Mouse (Mus musculus): Measurements from ENCODE around the gene Hist2h2ab. TPM values are rescaled to one million over a fixed set of nuclear protein-coding genes. Genes with fewer than 3 reads are reported as not detected.

Gene Hist2h2ab
- total RNA-seq, 2 experiments from 2014 or later = 5.7 to 113 TPM

- ATAC-seq (replicated peaks; ENCODE audit: poor library complexity) = no peak
These were observed 17.2 kb downstream of the Hist2h2ab start for GRCm38 (mm10) chr3:96236834-96237334.

- no peak for ATAC-seq (replicated peaks; ENCODE audit: poor library complexity)
These were observed 17.8 kb downstream of the Hist2h2ab start for GRCm38 (mm10) chr3:96237335-96237903.

- ATAC-seq (replicated peaks; ENCODE audit: poor library complexity) = 0 out of 2 replicates have a peak, but pooled peaks have one; percentile 2
These were observed 18.3 kb downstream of the Hist2h2ab start for GRCm38 (mm10) chr3:96237904-96238511.

- ATAC-seq (replicated peaks; ENCODE audit: poor library complexity) = peak; percentile 62
These were observed 19.5 kb downstream of the Hist2h2ab start, which contains the start of gene Hist2h3c2 for GRCm38 (mm10) chr3:96238954-96239793. Gene Hist2h3c2 (minus strand): TSS chr3:96239127.

- peak; percentile 56 for ATAC-seq (replicated peaks; ENCODE audit: poor library complexity)
These were observed 20.5 kb downstream of the Hist2h2ab start, which contains the start of gene Hist2h2aa2 for GRCm38 (mm10) chr3:96239949-96240798. Gene Hist2h2aa2 (minus strand): TSS chr3:96240276.

- no peak for ATAC-seq (replicated peaks; ENCODE audit: poor library complexity)
These were observed 21.1 kb downstream of the Hist2h2ab start for GRCm38 (mm10) chr3:96240799-96241197.

- no peak for ATAC-seq (replicated peaks; ENCODE audit: poor library complexity)
These were observed 24.4 kb downstream of the Hist2h2ab start for GRCm38 (mm10) chr3:96243921-96244572.

- peak; percentile 62 for ATAC-seq (replicated peaks; ENCODE audit: poor library complexity)
These were observed 25.6 kb downstream of the Hist2h2ab start, which contains the start of gene Hist2h2aa1 for GRCm38 (mm10) chr3:96245003-96245886. Gene Hist2h2aa1 (plus strand): TSS chr3:96245497.

GRCm38 (mm10) chr3:96246018-96246417 lies 26.4 kb downstream of the Hist2h2ab start:
- peak; percentile 51 for ATAC-seq (replicated peaks; ENCODE audit: poor library complexity)

GRCm38 (mm10) chr3:96246427-96246856 lies 26.8 kb downstream of the Hist2h2ab start, which contains the start of gene Hist2h3c1:
Gene Hist2h3c1 (plus strand): TSS chr3:96246685.
- ATAC-seq (replicated peaks; ENCODE audit: poor library complexity) = peak; percentile 62

GRCm38 (mm10) chr3:96247356-96248140 lies 27.9 kb downstream of the Hist2h2ab start:
- ATAC-seq (replicated peaks; ENCODE audit: poor library complexity) = no peak

- no peak for ATAC-seq (replicated peaks; ENCODE audit: poor library complexity)
These were observed 28.7 kb downstream of the Hist2h2ab start for GRCm38 (mm10) chr3:96248141-96249033.

GRCm38 (mm10) chr3:96249034-96249345 lies 29.3 kb downstream of the Hist2h2ab start:
- ATAC-seq (replicated peaks; ENCODE audit: poor library complexity) = no peak

GRCm38 (mm10) chr3:96250890-96251289 lies 31.2 kb downstream of the Hist2h2ab start:
- ATAC-seq (replicated peaks; ENCODE audit: poor library complexity) = no peak

GRCm38 (mm10) chr3:96251787-96252186 lies 32.1 kb downstream of the Hist2h2ab start:
- ATAC-seq (replicated peaks; ENCODE audit: poor library complexity) = peak; percentile 30

GRCm38 (mm10) chr3:96254683-96255355 lies 35.2 kb downstream of the Hist2h2ab start:
- peak; percentile 96 for ATAC-seq (replicated peaks; ENCODE audit: poor library complexity)
